Mouse (Mus musculus) forebrain, postnatal 0 days (tissue): ENCODE data around the gene Nxpe4. TPM values are rescaled to one million over a fixed set of nuclear protein-coding genes. Genes with fewer than 3 reads are reported as not detected.
"Not testable (repeated sequence)": the region's sequence is repeated elsewhere in the genome, so short reads cannot be mapped to it uniquely, and the experiment has no call there.

Experiments
- ATAC-seq: fragments of 200-750 bp; cut with Nextera tagmentation; 2 replicates; pipeline ENCODE4 v1.8.0; 2017; ENCODE audit warnings: mild to moderate bottlenecking, moderate library complexity
- DNase-seq: peaks from one replicate; pipeline ENCODE4 v3.0.0-alpha.2; 2015
- H3K27ac ChIP-seq: fragments of 300-500 bp; sonication (generic); 2 replicates; pipeline ENCODE4 v1.5.1; 2014; ENCODE audit warnings: low read depth, mild to moderate bottlenecking, antibody characterized with exemption, low read length, moderate library complexity, mixed read lengths
- H3K27me3 ChIP-seq: fragments of 300-500 bp; sonication (generic); 2 replicates; pipeline ENCODE4 v1.6.1; 2014; ENCODE audit warnings: mild to moderate bottlenecking, low read length, mixed read lengths; ENCODE audit not compliant: insufficient read depth
- H3K36me3 ChIP-seq: fragments of 300-500 bp; sonication (generic); 2 replicates; pipeline ENCODE4 v1.6.1; 2014; ENCODE audit warnings: mild to moderate bottlenecking, moderate library complexity; ENCODE audit not compliant: insufficient read depth
- H3K4me1 ChIP-seq: fragments of 300-500 bp; sonication (generic); 2 replicates; pipeline ENCODE4 v1.6.1; 2014; ENCODE audit warnings: antibody characterized with exemption; ENCODE audit not compliant: insufficient read depth
- H3K4me2 ChIP-seq: fragments of 300-500 bp; sonication (generic); 2 replicates; pipeline ENCODE4 v1.6.1; 2014; ENCODE audit warnings: low read depth, mild to moderate bottlenecking, moderate library complexity
- H3K4me3 ChIP-seq: fragments of 300-500 bp; sonication (generic); 2 replicates; pipeline ENCODE4 v1.5.1; 2014; ENCODE audit warnings: low read depth, low read length, mixed read lengths
- H3K9ac ChIP-seq: fragments of 300-500 bp; sonication (generic); 2 replicates; pipeline ENCODE4 v1.6.1; 2014; ENCODE audit warnings: mild to moderate bottlenecking
- H3K9me3 ChIP-seq: fragments of 300-500 bp; sonication (generic); 2 replicates; pipeline ENCODE4 v1.6.1; 2016; ENCODE audit warnings: low read length
- CTCF ChIP-seq: sonication (generic); IDR thresholded peaks from 2 replicates; pipeline ENCODE4 v1.5.1; 2016; ENCODE audit warnings: antibody characterized with exemption, control low read depth, low read depth
- WGBS: fragments of 180-500 bp; shearing (Covaris S2); extraction: QIAGEN DNeasy Blood & Tissue Kit; methylation state at CpG from one replicate; pipeline ENCODE4 v1.1.7; 2014; 5-methylcytosine and 5-hydroxymethylcytosine counted together
- polyA plus RNA-seq: library from polyadenylated mRNA; unstranded; fragments of >200 nt; fragmentation: Nextera tagmentation; extraction: Ambion mirVana; gene quantifications from 2 replicates; pipeline ENCODE4 v1.2.1, GENCODE M21; 2015
- total RNA-seq: library from RNA; depleted of rRNA; stranded (reverse); fragments of >200 nt; gene quantifications from 2 replicates; pipeline ENCODE4 v1.2.3, GENCODE M21; 2014

Gene Nxpe4
- total and polyA plus RNA-seq, 2 experiments from 2014 or later: 8.3 to 20.2 TPM

GRCm38 (mm10) chr9:48284221-48284620 is 122.4 kb downstream of the Nxpe4 start:
- H3K9ac ChIP-seq: no peak overlapping the region
- H3K27me3 ChIP-seq: no peaks in the 10 kb centered on the region
- H3K4me3 ChIP-seq: no peak overlapping the region
- 86% methylated on average over 8 of the region's 8 CpGs for WGBS
- no peak overlapping the region for H3K27ac ChIP-seq
- no peak for TF ChIP-seq CTCF
- H3K36me3 ChIP-seq: no peaks in the 10 kb centered on the region
- no peak for DNase-seq
- H3K4me1 ChIP-seq: no peaks in the 10 kb centered on the region
- no peak overlapping the region for H3K4me2 ChIP-seq
- ATAC-seq: no peak
- H3K9me3 ChIP-seq: no peaks in the 10 kb centered on the region

- ATAC-seq (no peak), DNase-seq (no peak)
- Histone ChIP-seq H3K27me3 (no peaks in the 10 kb centered on the region), H3K27ac (no peak overlapping the region), H3K36me3 (no peaks in the 10 kb centered on the region), H3K4me1 (no peaks in the 10 kb centered on the region), H3K9me3 (no peaks in the 10 kb centered on the region), H3K4me2 (no peak overlapping the region), H3K4me3 (no peak overlapping the region), H3K9ac (no peak overlapping the region)
- 89% methylated on average over 1 of the region's 1 CpGs for WGBS
- TF ChIP-seq CTCF: no peak
Measured at GRCm38 (mm10) chr9:48290281-48290680, 128.5 kb downstream of the Nxpe4 start.

GRCm38 (mm10) chr9:48294754-48295153 is 132.9 kb downstream of the Nxpe4 start:
- no peak for TF ChIP-seq CTCF
- no peak overlapping the region for H3K4me2 ChIP-seq
- H3K4me3 ChIP-seq: no peak overlapping the region
- DNase-seq: no peak
- no peaks in the 10 kb centered on the region for H3K36me3 ChIP-seq
- no peaks in the 10 kb centered on the region for H3K4me1 ChIP-seq
- ATAC-seq: no peak
- H3K27ac ChIP-seq: no peak overlapping the region
- 57% methylated on average over 2 of the region's 2 CpGs for WGBS
- H3K9ac ChIP-seq: no peak overlapping the region
- no peaks in the 10 kb centered on the region for H3K9me3 ChIP-seq
- H3K27me3 ChIP-seq: no peaks in the 10 kb centered on the region

GRCm38 (mm10) chr9:48298983-48299382 is 137.2 kb downstream of the Nxpe4 start:
- 91% methylated on average over 7 of the region's 7 CpGs for WGBS
- Histone ChIP-seq H3K4me3 (no peak overlapping the region), H3K36me3 (no peaks in the 10 kb centered on the region), H3K27ac (no peak overlapping the region), H3K9ac (no peak overlapping the region), H3K9me3 (no peaks in the 10 kb centered on the region), H3K4me2 (no peak overlapping the region), H3K27me3 (no peaks in the 10 kb centered on the region), H3K4me1 (no peaks in the 10 kb centered on the region)
- no peak for TF ChIP-seq CTCF
- DNase-seq (no peak), ATAC-seq (no peak)

- H3K4me2 ChIP-seq, H3K9ac ChIP-seq, H3K27me3 ChIP-seq, H3K4me3 ChIP-seq, H3K27ac ChIP-seq, ATAC-seq, H3K9me3 ChIP-seq, H3K4me1 ChIP-seq, H3K36me3 ChIP-seq, DNase-seq: not testable (repeated sequence)
- WGBS: 20% methylated on average over 5 of the region's 5 CpGs
Measured at GRCm38 (mm10) chr9:48303564-48303963, 141.7 kb downstream of the Nxpe4 start.

GRCm38 (mm10) chr9:48311241-48311640 is 149.4 kb downstream of the Nxpe4 start:
- Histone ChIP-seq H3K27ac (no peak overlapping the region), H3K9ac (no peak overlapping the region), H3K4me1 (peaks cover 3% of the 10 kb centered on the region; the same call in 1 of the 2 replicates), H3K4me3 (no peak overlapping the region), H3K27me3 (no peaks in the 10 kb centered on the region), H3K4me2 (no peak overlapping the region), H3K9me3 (no peaks in the 10 kb centered on the region), H3K36me3 (no peaks in the 10 kb centered on the region)
- DNase-seq: no peak
- no peak for TF ChIP-seq CTCF
- WGBS: 85% methylated on average over 5 of the region's 5 CpGs
- no peak for ATAC-seq

GRCm38 (mm10) chr9:48314194-48314593 is 152.4 kb downstream of the Nxpe4 start:
- H3K4me3 ChIP-seq: 0 out of 2 replicates have a peak overlapping the region, but pooled peaks have one; percentile 9

More at GRCm38 (mm10) chr9:48314194-48314593, 152.4 kb downstream of the Nxpe4 start:
- Histone ChIP-seq H3K4me2 (peak overlapping the region; percentile 17; the same call in 1 of the 2 replicates), H3K9me3 (no peaks in the 10 kb centered on the region), H3K4me1 (peaks cover 3% of the 10 kb centered on the region; the same call in 1 of the 2 replicates), H3K27ac (peak overlapping the region; percentile 46; the same call in 1 of the 2 replicates), H3K27me3 (no peaks in the 10 kb centered on the region), H3K9ac (no peak overlapping the region), H3K36me3 (no peaks in the 10 kb centered on the region)
- 8% methylated on average over 3 of the region's 3 CpGs for WGBS
- peak; percentile 86 for ATAC-seq
- peak; percentile 68 for DNase-seq
- no peak for TF ChIP-seq CTCF
